Mouse (Mus musculus): Measurements from ENCODE around the gene Slirp.
"Not testable (repeated sequence)": the region's sequence is repeated elsewhere in the genome, so short reads cannot be mapped to it uniquely, and the experiment has no call there.

Slirp gene

GRCm38 (mm10) chr12:87428885-87429284, 14.8 kb upstream of the Slirp start:
- no peak for DNase-seq (ENCODE audit: low read depth)

DNA sequence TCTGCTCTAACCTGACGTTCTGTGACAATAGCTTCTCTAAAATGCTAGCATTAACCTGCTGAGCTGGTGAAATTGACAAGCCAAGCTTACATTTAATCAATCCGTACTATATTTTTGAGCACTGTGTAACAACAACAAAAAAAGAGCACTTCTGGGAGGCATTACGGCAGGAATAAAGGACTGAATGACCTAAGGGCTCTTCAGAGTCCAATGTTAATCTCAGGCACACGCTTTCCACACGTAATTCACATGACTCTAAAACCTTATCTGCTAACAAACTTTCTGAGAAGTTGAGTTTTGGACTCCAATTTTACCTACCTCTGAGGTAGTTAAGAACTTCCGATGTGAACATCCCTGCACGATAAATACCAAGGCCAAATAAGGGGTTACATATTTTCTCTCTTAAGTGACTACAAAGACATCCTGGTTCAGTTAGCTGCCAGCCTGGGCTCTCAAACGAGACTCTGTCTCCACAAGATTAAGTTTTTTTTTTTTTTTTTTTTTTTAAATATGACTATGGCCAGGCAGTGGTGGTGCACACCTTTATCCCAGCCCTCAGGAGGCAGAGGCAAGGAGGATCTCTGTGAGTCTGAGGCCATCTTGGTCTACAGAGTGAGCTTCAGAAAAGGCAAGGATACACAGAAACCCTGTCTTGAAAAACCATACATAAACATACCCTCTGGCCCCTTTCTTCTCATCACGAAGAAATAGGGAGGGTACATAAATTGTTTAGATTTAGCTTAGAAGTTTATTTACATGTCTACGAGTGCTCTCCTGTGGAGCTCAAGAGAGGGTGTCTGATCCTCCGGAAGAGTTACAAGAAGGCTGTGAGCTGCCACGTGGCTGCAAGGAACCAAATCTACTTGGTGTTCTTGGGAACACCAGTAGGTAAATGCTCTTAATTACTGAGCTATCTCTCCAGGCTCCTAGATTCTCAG, 1.2 kb upstream of the Slirp start:
- DNase-seq (ENCODE audit: low read depth), result peak; percentile 51

- DNase-seq (ENCODE audit: low read depth), result no peak
Measured at GRCm38 (mm10) chr12:87443115-87443699, 489 bp upstream of the Slirp start.

- DNase-seq (ENCODE audit: low read depth), result peak; percentile 23
Measured at GRCm38 (mm10) chr12:87444211-87444610, 515 bp downstream of the Slirp start.

GRCm38 (mm10) chr12:87449456-87449855, 5.8 kb downstream of the Slirp start:
- no peak for DNase-seq (ENCODE audit: low read depth)

- DNase-seq (ENCODE audit: low read depth), result no peak
Measured at GRCm38 (mm10) chr12:87464678-87465297, 21.1 kb downstream of the Slirp start.

DNA sequence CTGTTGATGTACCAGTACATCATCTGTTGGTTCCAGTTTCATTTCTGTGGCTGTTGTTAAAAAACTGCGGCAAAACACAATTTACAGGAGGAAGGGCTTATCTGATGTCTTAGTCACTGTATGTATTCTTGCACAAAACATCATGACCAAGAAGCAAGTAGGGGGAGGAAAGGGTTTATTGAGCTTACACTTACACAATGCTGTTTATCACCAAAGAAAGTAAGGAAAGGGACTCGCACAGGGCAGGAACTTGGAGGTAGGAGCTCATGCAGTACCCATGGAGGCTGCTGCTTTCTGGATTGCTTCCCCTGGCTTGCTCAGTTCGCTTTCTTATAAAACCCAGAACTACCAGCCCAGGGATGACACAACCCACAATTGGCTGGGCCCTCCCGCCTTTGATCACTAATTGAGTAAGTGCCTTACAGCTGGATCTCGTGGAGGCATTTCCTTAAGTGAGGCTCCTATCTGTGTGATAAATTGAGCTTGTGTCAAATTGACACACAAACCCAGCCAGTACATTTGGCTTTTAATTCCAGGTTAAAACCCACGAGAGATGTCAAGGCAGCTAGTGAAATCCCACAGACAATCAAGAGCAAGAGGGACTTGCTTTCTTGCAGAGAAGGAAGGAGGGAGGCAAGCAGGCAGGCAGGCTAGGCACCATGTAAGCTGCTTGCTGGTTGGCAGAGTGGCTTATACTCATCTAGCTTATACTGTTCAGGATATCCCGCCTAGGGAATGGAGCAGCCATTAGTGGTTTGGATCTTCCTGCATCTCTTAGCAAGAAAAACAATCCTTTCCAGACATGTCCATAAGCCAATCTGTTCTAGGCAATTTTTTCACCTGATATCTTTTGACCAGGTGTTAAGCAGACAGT, 26.8 kb downstream of the Slirp start:
- DNase-seq (ENCODE audit: low read depth), result peak; percentile 18

GRCm38 (mm10) chr12:87471421-87471963, 27.8 kb downstream of the Slirp start:
- no peak for DNase-seq (ENCODE audit: low read depth)

DNA sequence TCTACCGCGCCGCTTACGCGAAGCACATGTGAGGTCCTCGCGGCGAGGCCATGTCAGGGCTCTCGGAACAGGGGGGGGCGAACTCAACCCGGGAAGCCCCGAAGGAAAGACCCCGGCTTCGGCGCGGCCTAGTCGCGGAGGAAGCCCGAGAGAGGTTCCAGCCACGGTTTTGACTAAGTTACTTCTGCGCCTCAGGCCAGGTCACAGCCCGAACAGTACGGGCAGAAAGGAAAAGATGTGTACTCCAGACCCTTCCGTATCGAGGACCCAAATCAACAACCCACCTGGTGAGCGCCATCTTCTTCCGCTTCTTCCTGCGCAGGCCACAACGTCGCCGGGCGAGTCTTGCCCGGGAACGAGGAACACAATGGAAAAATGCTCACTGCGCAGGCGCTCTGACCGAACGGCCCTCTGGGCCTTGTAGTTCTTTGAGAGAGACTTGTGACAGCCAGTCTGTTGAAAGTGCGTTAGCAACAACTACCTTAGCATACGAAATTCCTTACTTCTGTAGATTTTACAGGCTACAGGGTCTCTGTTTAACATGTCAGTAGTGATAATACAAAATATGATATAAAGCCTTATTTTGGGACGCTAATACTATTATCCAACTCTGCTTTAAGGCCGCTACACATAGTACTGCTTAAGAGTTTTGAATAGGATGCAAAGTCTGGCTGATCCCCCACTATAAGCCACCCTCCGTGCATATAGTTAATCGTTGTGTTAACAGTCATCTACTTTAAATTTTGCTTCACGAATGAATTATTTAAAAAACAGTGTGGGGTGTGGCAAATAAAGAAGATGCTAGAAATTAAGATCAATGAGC, 28.5 kb downstream of the Slirp start, which contains the start of gene Snw1:
Snw1 (minus strand) TSS at position 311 of the 823 bp plus-strand sequence.
- DNase-seq (ENCODE audit: low read depth), result peak; percentile 97

GRCm38 (mm10) chr12:87474756-87475155, 31.1 kb downstream of the Slirp start:
- no peak for DNase-seq (ENCODE audit: low read depth)

DNA sequence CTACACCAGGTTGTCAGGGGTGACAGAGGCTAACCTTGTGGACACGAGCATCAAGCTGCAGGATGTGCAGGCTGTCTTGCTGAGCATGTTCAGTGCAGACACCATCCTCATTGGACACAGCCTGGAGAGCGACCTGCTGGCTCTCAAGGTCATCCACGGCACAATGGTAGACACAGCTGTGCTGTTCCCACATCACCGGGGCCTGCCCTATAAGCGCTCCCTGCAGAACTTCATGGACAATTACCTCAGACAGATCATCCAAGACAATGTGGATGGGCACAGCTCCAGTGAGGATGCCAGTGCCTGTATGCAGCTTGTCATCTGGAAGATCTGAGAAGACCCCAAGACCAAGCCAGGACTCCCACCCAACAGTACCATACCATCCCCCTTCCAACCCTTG, 38.8 kb downstream of the Slirp start:
- DNase-seq (ENCODE audit: low read depth), result not testable (repeated sequence)

DNA sequence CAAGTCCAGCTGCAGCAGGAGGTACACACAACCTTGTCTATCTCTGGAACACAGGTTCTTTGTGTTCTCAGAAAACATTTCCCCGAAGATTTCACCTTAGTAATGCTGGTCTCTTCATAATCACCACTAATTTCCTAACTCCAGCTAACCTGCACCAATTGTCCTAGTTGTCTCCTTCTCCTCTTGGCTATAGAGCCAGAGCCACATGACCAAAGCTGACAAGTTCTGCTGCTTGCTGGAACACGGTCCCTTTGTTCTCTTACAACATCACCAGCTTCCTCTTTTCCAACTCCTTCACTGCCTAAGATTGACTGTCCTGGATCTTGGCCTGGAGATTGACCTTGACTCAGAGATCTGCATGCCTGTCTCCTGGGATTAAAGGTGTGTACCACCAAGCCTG, 45.0 kb downstream of the Slirp start:
- not testable (repeated sequence) for DNase-seq (ENCODE audit: low read depth)

DNA sequence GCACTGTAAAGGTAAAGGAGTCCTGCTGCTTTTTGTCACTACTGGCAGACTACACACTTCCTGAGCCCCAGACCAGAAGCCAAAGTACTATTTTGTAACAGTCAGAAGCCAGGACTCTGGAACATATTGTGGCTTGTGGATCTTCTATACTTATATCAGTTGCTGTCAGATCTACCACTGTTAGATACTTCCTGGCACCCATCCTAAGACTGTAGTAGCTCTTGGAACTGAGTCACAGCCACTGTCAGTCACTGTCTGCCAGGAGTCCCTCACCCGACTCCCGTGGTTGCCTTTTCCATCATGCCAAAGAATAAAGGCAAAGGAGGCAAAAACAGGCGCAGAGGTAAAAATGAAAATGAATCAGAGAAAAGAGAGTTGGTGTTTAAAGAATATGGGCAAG, 50.7 kb downstream of the Slirp start, which contains the start of gene Gm5788:
Gm5788 (plus strand) TSS at position 301 of the 400 bp plus-strand sequence.
- DNase-seq (ENCODE audit: low read depth), result not testable (repeated sequence)

Data from naive thymus-derived CD4-positive, alpha-beta T cell, adult 2 months (primary cell).